Mouse (Mus musculus): ENCODE measurements around the gene Thbs3. TPM values are rescaled to one million over a fixed set of nuclear protein-coding genes. Genes with fewer than 3 reads are reported as not detected.

Thbs3 gene
- total and polyA plus RNA-seq, 3 experiments: 4.3 to 6.1 (median 5.7) TPM

DNA sequence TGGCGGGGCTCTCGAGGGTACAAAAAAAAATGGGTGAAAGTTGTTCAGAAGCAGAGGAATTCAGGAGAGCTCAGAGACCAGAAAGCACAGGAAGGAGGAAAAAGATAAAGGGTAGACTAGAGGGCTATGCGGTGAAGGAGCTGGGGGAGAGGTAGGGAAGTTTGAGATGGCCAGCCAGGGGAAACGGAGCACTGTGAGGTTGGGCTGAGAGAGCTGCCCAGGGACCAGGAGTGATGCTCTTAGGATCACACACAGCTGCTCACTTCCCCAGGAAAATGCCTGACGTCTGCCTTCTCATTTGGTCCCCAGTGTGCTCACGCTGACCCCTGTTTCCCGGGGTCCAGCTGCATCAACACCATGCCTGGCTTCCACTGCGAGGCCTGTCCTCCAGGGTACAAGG, 4.6 kb downstream of the Thbs3 start:
- Histone ChIP-seq H3K27me3 (replicated peaks) (no peaks in the 10 kb centered on the region), H3K9me3 (replicated peaks; ENCODE audit: low read length) (no peaks in the 10 kb centered on the region), H3K4me3 (replicated peaks in 1 of 3; ENCODE audit: low read depth in 2 of 3, low read length in 2 of 3, poor library complexity in 1 of 3) (no peak overlapping the region), H3K4me1 (ENCODE audit: control insufficient read depth in 1 of 2, insufficient read depth in 2 of 2) (peaks cover 0 to 15% of the 10 kb centered on the region in 2 experiments; a peak in 3 of 4 replicates), H3K36me3 (replicated peaks in 1 of 2; ENCODE audit: control insufficient read depth in 1 of 2, insufficient read depth in 1 of 2, low read length in 1 of 2) (peaks cover 0 to 22% of the 10 kb centered on the region in 2 experiments), H3K9ac (ENCODE audit: insufficient read depth, low read depth) (no peak overlapping the region), H3K27ac (ENCODE audit: insufficient read depth, low read depth) (no peak overlapping the region), H3K4me2 (ENCODE audit: insufficient read depth, low read depth, poor library complexity, severe bottlenecking) (no peak overlapping the region), H3K79me2 (replicated peaks; ENCODE audit: control insufficient read depth, extremely low read depth, insufficient read depth, poor library complexity, severe bottlenecking) (no peaks in the 10 kb centered on the region)
- DNase-seq (ENCODE audit: extremely low read depth): no peak
- in situ Hi-C loops (cut with MboI; ENCODE audit: low pct_ligation_motif_present, low pct_unique_long_range_greater_than_20kb, low sequenced_read_pairs): no loop called here
- dilution Hi-C loops (cut with MboI; ENCODE audit: extremely low pct_ligation_motif_present, extremely low pct_unique_long_range_greater_than_20kb, low sequenced_read_pairs): no loop called here
- TF ChIP-seq JUN (IDR thresholded peaks at IDR 0.05; ENCODE audit: insufficient read depth, low read depth, low read length): no peak
- no peak for TF ChIP-seq CHD1 (IDR thresholded peaks at IDR 0.05; ENCODE audit: low read depth, low read length)
- TF ChIP-seq BHLHE40 (IDR thresholded peaks at IDR 0.05; ENCODE audit: low read depth, low read length): no peak

DNA sequence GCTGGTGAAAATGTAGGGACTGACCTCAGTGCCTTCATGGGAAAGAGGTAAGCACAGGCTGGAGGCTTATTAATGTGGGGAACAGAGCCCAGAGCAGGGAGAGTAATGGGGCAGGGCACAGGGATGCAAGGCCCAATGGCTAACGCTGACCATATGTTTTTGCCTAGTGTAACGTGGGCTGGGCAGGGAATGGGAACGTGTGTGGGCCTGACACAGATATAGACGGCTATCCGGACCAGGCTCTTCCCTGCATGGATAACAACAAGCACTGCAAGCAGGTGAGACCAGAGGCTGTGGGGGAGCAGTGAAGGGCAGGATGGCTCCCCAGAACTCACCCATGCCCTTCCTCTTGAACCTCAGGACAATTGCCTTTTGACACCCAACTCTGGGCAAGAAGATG, 6.2 kb downstream of the Thbs3 start:
- Histone ChIP-seq H3K4me1 (ENCODE audit: control insufficient read depth in 1 of 2, insufficient read depth in 2 of 2) (no peaks in the 10 kb centered on the region; a peak in 1 of 4 replicates), H3K36me3 (replicated peaks in 1 of 2; ENCODE audit: control insufficient read depth in 1 of 2, insufficient read depth in 1 of 2, low read length in 1 of 2) (peaks cover 0 to 31% of the 10 kb centered on the region in 2 experiments), H3K4me2 (ENCODE audit: insufficient read depth, low read depth, poor library complexity, severe bottlenecking) (no peak overlapping the region), H3K9me3 (replicated peaks; ENCODE audit: low read length) (no peaks in the 10 kb centered on the region), H3K27me3 (replicated peaks) (no peaks in the 10 kb centered on the region), H3K9ac (ENCODE audit: insufficient read depth, low read depth) (no peak overlapping the region), H3K79me2 (replicated peaks; ENCODE audit: control insufficient read depth, extremely low read depth, insufficient read depth, poor library complexity, severe bottlenecking) (no peaks in the 10 kb centered on the region), H3K27ac (ENCODE audit: insufficient read depth, low read depth) (no peak overlapping the region), H3K4me3 (replicated peaks in 1 of 3; ENCODE audit: low read depth in 2 of 3, low read length in 2 of 3, poor library complexity in 1 of 3) (no peak overlapping the region)
- dilution Hi-C loops (cut with MboI; ENCODE audit: extremely low pct_ligation_motif_present, extremely low pct_unique_long_range_greater_than_20kb, low sequenced_read_pairs): no loop called here
- TF ChIP-seq USF1 (IDR thresholded peaks at IDR 0.05; ENCODE audit: low read depth, low read length) (no peak), MXI1 (IDR thresholded peaks at IDR 0.05; ENCODE audit: low read depth, low read length) (no peak), MAZ (IDR thresholded peaks at IDR 0.05; ENCODE audit: low read depth, low read length) (no peak), CHD1 (IDR thresholded peaks at IDR 0.05; ENCODE audit: low read depth, low read length) (no peak), POLR2AphosphoS2 (IDR thresholded peaks at IDR 0.05; ENCODE audit: low read depth, low read length) (no peak), JUND (conservative IDR thresholded peaks at IDR 0.05; ENCODE audit: low read depth, low read length) (no peak), ZC3H11A (IDR thresholded peaks at IDR 0.05; ENCODE audit: low read depth, low read length) (no peak)
- DNase-seq (ENCODE audit: extremely low read depth): no peak
- in situ Hi-C loops (cut with MboI; ENCODE audit: low pct_ligation_motif_present, low pct_unique_long_range_greater_than_20kb, low sequenced_read_pairs): no loop called here

DNA sequence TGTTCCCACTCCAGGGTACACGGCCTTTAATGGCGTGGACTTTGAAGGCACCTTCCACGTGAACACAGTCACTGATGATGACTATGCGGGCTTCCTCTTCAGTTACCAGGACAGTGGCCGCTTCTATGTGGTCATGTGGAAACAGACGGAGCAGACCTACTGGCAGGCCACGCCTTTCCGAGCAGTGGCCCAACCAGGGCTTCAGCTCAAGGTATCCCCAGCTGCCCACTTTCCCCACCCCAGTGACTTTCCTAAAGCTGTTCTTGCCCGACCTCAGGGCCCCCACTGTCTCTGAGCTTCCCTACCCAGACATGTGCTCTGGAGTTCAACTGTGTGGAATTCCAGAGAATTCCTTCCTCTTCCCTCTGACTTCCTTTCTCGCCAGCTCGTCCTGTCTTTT, 9.8 kb downstream of the Thbs3 start:
- Histone ChIP-seq H3K27ac (ENCODE audit: insufficient read depth, low read depth) (no peak overlapping the region), H3K4me2 (ENCODE audit: insufficient read depth, low read depth, poor library complexity, severe bottlenecking) (no peak overlapping the region), H3K9me3 (replicated peaks; ENCODE audit: low read length) (no peaks in the 10 kb centered on the region), H3K27me3 (replicated peaks) (no peaks in the 10 kb centered on the region), H3K9ac (ENCODE audit: insufficient read depth, low read depth) (no peak overlapping the region), H3K4me3 (replicated peaks in 1 of 3; ENCODE audit: low read depth in 2 of 3, low read length in 2 of 3, poor library complexity in 1 of 3) (no peak overlapping the region), H3K4me1 (ENCODE audit: control insufficient read depth in 1 of 2, insufficient read depth in 2 of 2) (peaks cover 0 to 11% of the 10 kb centered on the region in 2 experiments; a peak in 2 of 4 replicates), H3K79me2 (replicated peaks; ENCODE audit: control insufficient read depth, extremely low read depth, insufficient read depth, poor library complexity, severe bottlenecking) (no peaks in the 10 kb centered on the region), H3K36me3 (replicated peaks in 1 of 2; ENCODE audit: control insufficient read depth in 1 of 2, insufficient read depth in 1 of 2, low read length in 1 of 2) (peaks cover 0 to 26% of the 10 kb centered on the region in 2 experiments)
- in situ Hi-C loops (cut with MboI; ENCODE audit: low pct_ligation_motif_present, low pct_unique_long_range_greater_than_20kb, low sequenced_read_pairs) (no loop called here), dilution Hi-C loops (cut with MboI; ENCODE audit: extremely low pct_ligation_motif_present, extremely low pct_unique_long_range_greater_than_20kb, low sequenced_read_pairs) (no loop called here)
- TF ChIP-seq RAD21 (IDR thresholded peaks at IDR 0.05; ENCODE audit: low read depth, low read length): no peak
- TF ChIP-seq ELF1 (IDR thresholded peaks at IDR 0.05; ENCODE audit: low read depth, low read length): no peak
- TF ChIP-seq MAFK (IDR thresholded peaks at IDR 0.05; ENCODE audit: insufficient replicate concordance, low read length): no peak
- DNase-seq (ENCODE audit: extremely low read depth): no peak

All from CH12.LX (cell line).